Mouse (Mus musculus): ENCODE data around the gene Taf6.

The Taf6 gene

DNA sequence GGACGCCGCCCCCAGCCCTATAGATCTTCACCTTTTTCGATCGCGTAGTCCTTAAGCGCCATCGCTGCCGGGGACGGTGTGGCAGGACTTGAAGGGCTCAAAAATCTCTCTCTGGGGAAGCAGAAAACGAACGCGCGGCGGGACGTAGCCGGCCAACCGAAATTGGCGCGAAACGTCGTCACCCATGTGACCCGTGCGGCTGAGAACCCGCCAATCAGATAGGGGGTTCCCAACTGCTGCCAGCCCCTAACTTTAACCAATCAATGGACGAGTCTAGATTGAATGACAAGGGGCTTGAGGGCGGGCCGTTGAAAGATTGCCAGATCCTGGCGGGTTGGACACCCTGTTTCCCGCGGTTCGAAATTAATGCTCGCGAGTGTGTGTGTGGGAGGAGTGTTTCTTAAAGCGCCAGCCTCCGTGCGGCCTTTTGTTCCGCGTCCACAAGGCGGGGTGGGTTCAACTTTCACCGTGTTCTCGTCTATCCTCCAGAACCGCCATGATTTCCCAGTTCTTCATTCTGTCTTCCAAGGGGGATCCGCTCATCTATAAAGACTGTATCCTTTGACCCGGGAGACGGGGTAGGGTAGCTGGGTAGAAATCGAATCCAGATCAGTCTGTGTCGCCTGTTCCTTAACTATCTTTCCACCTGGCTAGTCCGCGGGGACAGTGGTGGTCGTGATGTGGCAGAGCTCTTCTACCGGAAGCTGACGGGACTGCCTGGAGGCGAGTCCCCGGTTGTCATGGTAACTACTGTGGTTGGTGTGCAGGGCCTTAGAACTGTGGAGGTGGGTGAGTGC lies 15.4 kb downstream of the Taf6 start, which contains the start of the genes Ap4m1 and Mcm7:
Ap4m1 (plus strand) TSS at position 308 of the 797 bp plus-strand sequence.
Mcm7 (minus strand) TSS at position 728 of the 797 bp plus-strand sequence.
- peak; percentile 97 for DNase-seq (ENCODE audit: low read depth, low spot score)

DNA sequence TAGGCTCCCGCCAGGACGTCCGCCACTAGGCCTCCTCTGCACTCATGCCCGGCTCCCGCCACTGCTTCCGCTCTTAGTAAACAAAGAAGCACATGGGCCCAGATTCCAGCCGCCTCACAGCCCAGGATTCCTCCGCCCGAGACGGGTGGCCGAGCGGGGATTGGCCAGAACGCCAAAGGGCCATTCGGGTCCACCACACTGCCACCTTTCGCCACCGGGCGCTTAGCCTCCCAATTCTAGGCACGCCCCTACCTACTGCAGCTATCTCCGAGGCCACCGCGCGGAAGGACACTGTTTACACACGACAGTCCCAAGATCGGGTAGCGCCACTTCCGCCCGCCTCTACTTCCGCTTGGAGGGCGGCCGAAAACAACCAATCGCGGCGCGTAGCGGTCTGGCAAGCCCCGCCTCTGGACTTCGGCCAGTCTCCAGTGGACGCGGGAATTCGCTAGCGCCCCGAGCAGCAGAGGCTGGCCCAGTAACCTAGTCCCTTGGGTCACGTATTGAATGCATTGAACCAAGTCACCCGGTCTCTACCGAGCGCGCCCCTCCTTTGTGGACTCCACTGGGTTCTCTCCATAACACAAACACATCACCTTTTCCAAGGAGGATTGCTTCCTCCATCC lies 16.2 kb downstream of the Taf6 start:
- peak; percentile 90 for DNase-seq (ENCODE audit: low read depth, low spot score)

DNA sequence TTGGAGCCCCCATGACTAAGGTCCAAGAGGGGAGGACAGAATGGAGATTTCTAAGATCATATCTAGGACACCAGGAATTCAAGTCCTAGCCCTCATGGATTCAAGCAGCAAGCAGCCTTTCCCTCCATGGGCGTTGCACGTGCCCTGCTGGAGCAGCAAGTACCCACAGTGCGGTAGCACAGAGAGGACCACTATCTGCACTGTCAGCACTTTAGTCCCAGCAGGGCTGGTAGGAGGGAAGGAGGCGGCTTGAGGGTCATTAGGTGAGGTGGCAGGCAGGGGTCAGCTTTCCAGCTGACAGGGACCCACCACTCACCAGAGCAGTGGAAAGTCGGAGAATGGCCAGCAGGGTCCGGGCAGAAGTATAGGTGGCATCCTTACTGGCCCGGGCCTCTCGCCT lies 21.7 kb downstream of the Taf6 start:
- DNase-seq (ENCODE audit: low read depth, low spot score), result no peak

DNA sequence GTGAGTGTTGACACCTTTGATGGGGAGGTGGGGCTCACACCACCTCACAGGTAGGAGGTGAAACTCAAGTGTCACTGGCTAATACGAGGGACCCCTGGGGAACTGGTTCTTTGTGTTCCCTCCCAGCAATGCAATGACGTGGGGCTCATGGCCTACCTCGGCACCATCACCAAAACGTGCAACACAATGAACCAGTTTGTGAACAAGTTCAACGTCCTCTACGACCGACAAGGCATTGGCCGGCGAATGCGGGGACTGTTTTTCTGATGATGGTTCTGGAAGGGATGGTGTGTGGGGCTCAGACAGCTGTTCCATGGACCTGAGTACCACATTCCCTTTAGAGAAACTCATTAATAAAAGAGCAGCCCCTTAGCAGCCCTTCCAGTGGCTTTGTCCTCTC lies 23.6 kb downstream of the Taf6 start:
- DNase-seq (ENCODE audit: low read depth, low spot score), result no peak

DNA sequence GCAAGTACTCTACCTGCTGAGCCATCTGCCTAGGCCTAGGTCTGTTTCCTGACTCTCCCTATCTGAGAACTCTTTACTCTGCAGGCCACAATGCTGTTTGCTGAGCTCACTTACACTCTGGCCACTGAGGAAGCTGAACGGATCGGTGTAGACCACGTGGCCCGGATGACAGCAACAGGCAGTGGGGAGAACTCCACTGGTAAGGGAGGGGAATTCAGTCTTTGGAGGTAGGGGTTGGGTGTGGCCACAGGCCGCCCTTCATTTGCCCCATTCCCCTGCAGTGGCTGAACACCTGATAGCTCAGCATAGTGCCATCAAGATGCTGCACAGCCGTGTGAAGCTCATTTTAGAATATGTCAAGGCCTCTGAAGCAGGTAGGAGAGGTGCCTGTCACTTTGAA lies 24.2 kb downstream of the Taf6 start:
- no peak for DNase-seq (ENCODE audit: low read depth, low spot score)

DNA sequence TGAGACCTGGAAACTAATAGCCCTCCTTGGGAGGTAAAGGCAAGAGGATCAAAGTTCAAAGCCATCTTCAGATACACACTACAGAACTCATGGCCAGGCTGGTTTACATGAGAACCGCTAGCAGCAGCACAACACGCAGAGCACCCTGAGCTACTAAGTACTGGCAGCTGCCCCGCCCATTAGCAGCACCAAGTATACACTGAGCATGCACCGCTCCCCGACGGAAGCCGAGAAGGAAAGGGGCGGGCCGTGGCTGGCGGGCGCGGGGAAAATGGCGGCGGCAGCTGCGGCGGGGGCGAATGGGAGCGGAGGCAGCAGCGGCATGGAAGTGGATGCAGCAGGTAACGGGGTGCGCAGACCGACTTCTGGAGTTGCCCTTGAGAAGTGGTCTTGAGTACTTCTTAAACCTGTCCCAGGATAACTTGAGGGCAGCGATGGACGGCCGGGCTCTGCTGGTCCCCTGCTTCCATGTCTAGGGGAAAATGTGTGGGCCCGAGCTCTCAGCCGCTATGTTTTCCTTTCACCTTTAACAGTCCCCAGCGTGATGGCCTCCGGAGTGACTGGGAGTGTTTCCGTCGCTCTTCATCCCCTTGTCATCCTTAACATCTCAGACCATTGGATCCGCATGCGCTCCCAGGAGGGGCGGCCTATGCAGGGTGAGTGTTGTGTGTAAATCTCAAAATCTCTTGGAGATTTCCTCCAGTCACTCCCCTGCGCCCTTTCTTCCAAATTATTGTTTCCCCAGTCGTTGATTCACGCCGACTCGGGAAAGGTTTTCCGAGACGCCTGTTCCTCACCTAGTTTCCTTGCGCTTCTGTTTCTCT lies 26.2 kb downstream of the Taf6 start, which contains the start of gene Cops6:
Cops6 (plus strand) TSS at position 230 of the 824 bp plus-strand sequence.
- DNase-seq (ENCODE audit: low read depth, low spot score), result peak; percentile 85

DNA sequence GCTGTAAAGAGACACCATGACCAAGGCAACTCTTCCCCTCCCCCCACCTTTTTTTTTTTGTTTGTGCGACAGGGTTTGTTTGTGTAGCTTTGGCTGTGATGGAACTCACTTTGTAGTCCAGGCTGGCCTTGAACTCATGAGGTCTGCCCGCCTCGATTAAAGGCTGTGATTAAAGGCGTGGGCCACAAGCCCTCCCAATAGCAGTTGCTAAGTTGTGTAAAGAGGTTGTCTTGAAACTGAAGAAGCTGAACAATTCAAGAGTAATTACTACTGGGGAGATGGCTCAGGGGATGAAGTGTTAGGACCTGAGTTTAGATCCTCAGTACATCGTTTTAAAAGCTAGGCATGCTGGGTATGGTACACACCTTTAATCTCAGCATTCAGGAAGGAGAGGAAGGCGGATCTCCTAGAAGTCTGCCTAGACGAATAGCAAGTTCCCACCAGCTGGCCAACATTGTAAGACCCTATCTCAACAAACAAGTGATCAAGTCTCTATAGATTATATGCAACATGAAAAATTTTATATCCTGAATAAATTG lies 27.0 kb downstream of the Taf6 start:
- no peak for DNase-seq (ENCODE audit: low read depth, low spot score)

DNA sequence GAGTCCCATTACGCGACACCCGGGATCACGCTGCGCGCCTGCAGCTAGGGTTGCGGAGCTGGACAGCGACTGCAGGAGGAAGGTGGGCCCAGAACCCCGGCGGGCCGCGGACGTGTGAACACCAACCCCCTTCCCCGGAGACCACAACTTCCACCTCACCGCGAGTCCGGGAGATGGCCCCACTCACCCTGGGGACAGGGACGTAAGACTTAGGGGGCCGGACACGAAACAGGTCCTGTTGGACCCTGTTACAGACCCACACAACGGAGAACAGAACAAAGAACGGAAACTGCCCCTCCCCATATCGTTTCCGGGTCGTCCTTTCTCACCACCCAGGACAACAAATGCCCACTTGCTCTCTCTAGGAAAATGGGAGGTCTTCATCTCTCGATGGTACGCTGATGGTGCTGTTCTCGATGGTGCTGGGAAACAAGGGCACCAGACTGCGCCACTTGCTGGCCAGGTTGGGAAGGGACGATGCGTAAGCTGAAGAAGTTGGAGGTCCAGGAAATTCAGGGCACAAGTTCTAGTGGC lies 31.7 kb downstream of the Taf6 start, which contains the start of gene Zfp113:
Zfp113 (minus strand) TSS at position 302 of the 534 bp plus-strand sequence.
- DNase-seq (ENCODE audit: low read depth, low spot score), result peak; percentile 95

DNA sequence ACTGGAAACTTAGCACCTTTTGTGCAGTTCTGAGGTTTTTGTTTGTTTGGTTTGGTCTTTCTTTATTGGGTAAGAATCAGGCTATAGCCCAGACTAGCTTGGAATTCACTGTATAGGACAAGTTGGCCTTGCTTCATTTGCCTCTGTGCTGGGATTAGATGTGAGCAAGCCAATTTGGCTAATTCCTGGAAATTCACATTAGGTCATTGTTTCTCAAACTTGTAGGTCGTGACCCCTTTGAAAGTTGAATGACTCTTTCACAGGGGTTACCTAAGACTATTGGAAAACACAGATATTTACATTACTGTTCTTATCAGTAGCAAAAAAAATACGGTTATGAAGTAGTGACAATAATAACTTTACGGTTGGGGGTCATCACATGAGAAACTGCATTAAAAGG lies 32.9 kb downstream of the Taf6 start:
- DNase-seq (ENCODE audit: low read depth, low spot score), result no peak

DNA sequence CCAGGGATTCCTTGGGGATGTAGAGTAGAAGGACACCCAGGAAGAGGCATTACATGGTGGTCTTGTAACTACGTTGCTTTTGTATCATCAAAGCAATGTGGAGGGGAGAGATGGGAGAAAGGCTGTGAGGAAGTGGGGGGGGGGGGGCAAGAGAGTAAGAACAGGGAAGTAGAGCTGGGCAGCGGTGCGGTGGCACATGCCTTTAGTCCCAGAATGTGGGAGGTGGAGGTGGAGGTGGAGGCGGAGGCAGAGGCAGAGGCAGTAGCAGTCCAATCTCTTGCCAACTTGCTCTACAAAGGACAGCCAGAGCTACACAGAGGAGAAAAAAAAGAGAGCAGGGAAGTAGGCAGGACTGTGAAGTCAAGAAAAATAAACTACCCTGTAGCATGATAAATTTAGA lies 48.7 kb downstream of the Taf6 start:
- no peak for DNase-seq (ENCODE audit: low read depth, low spot score)

DNA sequence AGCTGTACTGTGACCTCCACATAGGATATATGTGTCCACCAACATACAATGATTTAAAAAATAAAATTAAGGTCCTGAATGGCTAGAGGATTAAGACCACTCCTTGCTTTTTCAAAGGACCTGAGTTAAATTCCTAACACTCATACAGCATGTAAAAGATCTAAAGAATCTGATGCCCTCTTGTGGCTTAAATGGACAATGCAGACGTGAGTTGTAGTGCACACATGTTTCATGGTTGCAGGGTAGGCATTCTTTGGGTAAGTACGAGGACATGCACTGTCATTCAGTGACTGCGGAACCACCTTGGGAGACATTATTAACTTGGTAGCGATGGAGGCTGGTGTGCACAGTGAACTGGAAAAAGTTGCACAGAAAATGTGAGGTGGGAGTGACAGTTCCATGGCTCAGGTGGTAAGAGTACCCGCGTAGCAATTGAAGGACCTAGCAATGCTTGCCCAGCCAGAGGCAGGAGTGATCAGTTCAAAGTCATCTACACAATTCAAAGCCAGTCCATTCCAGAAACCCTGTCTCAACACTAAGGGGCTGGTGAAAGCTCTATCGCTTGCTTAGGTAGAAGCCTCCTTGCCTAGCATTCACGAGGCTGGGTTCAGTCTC lies 49.2 kb downstream of the Taf6 start:
- no peak for DNase-seq (ENCODE audit: low read depth, low spot score)

DNA sequence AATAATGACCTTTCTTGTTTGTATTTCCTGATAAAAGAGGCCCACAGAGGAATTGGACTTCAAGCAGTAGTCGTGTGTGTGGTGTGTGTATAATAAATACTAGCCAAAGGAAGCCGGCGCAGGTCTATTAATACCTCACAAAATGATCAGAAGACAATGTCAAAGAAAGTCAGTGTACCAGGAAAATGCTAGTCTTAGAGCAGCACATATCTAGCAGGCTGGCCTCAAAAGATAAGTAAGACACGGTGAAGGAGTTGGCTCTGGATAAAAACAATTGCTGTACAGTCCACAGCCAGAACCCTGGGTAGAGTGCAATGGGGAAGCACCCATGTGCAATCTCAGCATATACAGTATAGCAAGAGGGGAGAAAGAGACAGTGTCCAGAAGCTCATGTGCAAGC lies 50.0 kb downstream of the Taf6 start:
- no peak for DNase-seq (ENCODE audit: low read depth, low spot score)

DNA sequence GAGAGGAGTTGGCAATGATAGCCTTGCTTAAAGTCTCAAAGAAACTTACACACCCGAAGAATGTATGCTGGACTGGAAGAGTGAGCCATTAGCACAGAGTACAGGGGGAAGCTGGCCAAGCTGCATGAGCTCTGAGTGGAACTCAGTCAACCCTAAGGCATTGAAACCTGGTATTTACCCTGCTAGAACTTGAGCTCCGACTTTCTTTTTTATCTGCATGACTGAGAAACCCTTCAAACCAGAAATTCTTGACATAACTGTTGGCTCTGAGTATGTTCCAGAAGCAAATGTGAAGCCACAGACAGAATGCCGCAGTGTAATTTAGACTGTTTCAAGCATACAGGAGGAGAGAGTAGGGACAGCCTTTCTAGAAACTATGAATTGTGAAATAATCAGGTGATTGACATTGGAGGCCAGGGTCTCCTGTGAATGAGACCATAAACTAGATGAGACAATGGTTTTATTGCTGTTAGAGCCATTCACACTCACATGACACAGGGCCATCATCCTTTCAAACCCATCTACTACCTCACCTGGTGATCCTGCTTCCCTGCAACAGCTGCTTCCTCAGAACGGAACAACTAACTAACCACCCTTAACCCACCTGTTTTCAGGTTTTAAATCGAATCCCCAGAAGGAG lies 54.7 kb downstream of the Taf6 start:
- DNase-seq (ENCODE audit: low read depth, low spot score), result no peak

Measured in brain, embryonic 18.5 days (tissue).